Mouse (Mus musculus): ENCODE results near the gene Bloc1s5.

The Bloc1s5 gene

DNA sequence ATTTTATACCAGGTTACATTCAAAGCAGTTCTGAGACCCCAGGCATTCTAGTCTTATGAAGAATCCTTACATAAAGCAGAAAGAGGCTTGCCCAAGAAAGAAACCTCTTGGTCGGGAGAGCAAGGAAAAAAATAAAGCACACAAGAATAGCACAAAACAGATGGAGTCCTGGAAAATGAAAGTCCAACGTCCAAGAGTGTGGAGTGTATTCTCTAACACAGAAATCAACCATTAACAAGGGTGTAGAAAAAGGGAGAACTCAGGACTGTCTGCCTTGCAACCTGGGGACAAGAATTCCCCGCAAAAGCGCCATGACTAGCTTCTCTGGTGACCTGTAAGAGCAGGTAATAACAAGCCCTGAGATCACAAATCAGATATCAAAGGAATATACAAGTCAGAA lies 69.7 kb downstream of the Bloc1s5 start:
- no peak for DNase-seq (ENCODE audit: low read depth, low spot score)

DNA sequence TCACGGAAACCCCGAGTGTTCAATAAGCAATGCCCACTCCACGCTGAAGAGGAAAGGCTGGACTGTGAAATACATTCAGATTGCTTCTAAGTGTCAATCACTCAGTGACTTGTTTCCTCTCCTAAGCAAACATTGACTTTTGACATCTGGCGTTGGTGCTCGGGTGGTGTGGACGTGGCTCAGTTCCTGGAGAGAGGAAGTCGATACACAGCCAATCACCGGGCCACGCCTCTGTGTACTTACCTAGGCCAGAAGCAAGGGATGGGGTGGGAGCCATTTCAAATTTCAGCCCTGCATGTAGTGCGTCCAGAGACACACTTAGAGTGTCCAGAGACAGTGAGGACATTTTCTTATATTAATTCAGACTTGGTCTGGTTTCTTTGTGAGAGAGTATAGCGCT lies 80.3 kb downstream of the Bloc1s5 start:
- DNase-seq (ENCODE audit: low read depth, low spot score): peak; percentile 16

DNA sequence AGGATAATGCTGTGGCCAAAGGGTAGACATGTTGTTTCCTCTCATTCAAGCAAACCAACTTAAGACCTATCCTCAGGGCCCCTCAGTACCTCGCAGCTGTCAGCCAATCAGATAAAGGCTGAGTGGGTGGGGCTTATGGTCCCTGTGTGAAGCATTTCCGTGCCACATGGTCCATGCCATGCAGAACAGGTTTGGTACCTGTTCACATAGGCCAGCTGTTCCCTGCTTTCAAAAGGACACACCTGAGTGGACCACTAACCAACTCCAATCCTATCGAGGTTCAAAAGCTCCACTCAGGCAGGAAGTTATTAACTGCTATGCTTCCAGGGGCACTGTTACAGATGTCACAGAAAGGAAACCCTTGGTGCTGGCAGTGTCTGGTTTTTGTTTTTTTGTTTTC lies 80.7 kb downstream of the Bloc1s5 start:
- DNase-seq (ENCODE audit: low read depth, low spot score): peak; percentile 39

DNA sequence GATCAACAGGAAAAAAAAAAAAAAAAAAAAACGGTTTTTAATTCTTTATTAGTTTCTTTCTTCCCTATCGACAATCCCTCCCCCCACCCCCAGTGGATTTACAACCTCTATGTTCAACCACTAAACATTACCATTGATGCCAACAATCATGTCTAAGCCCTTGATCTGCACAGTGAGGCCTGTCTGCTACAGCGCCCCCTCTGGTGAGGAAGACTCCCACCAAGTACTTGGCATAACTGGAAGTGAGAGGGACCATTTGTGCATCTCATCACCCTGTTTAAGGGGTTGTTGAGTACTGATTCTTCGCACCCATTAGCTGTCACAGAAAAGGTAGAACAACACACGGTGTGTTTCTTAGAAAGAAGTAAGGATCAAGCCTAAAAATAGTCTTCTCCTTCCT lies 86.2 kb downstream of the Bloc1s5 start:
- DNase-seq (ENCODE audit: low read depth, low spot score): peak; percentile 71

DNA sequence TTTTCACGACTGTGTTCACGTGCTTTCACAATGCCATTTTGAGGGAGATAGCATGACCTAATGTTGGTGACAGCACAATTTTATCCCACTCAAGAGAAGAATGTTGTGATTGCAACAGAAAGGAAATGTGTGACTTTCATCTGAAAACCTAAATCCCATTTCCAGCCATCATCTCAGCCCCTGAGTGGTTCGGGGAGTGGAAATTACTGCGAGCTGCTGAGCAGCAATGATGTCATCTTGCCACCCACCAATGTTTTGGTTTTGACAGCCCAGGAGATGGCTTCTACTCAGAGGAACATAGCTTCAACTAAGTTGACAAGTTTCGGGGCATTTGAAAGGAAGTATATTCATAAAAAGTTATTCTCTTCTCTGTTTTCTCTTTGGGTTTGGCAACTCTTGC lies 87.2 kb downstream of the Bloc1s5 start:
- DNase-seq (ENCODE audit: low read depth, low spot score): no peak

DNA sequence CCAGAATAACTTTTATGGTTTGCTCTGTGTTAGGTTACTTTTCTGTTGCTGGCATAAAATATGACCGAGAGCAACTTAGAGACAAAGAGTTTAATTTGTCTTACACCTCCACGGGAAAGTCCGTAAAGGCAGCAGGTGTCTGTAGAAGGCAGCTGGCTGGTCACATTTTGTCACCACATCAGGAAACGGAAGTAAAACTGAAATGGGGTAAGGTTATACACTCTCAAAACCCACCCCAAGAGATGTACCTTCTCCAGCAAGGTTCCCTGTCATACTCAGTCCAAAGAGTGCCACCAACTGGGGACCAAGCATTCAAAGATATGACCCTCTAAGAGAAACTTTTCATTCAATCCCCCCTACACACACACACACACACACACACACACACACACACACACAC lies 88.2 kb downstream of the Bloc1s5 start:
- no peak for DNase-seq (ENCODE audit: low read depth, low spot score)

DNA sequence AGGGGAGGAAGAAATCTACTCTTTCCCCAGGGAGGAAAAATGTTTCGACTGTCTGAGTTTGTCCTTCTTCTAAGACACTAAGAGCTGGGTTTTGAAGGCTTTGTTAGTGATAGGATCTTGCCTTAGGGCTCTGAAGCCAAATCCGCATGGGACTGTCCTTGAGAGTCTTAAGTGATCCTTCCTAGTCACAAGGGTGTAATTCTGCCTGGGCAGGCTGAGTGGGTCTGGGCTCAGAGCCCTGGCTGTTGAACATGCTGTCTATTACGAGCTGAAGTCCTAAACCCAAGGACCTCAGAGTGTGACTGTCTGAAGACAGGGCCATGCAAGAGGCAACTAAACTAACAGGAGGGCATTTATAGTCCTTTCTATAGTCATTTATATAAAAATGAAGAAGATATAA lies 89.4 kb downstream of the Bloc1s5 start:
- DNase-seq (ENCODE audit: low read depth, low spot score): no peak

DNA sequence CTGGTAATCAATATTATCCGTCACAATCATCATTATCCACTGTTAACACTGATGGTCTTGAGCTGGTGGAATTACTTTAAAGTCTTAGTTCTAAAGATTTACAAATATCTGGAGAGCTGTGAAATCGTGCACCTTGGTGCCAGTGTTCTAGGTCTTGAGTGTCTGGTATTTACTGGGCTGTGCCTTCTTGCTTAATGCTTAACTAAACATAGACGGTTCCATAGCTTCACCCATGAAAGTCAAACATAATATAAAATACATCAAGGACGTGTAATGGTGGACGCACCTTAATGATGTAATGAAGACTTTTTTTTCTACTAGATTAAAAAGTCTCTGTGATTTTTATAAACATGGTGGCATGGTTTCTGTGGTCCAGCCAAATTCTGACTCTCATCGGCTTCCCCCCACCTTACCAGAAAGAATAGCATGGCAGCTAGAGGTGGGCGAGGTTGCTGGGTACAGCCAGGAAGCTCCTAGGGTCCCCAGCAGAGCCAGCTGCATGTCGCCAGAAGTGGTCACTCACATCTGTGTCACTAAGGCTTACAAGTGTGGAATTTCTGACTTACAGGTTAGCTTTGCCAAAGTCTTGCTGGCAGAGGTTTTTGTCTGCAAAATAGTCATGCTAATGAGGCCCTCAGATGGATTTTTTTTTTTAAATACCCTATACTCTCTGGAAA lies 90.0 kb downstream of the Bloc1s5 start:
- no peak for DNase-seq (ENCODE audit: low read depth, low spot score)

DNA sequence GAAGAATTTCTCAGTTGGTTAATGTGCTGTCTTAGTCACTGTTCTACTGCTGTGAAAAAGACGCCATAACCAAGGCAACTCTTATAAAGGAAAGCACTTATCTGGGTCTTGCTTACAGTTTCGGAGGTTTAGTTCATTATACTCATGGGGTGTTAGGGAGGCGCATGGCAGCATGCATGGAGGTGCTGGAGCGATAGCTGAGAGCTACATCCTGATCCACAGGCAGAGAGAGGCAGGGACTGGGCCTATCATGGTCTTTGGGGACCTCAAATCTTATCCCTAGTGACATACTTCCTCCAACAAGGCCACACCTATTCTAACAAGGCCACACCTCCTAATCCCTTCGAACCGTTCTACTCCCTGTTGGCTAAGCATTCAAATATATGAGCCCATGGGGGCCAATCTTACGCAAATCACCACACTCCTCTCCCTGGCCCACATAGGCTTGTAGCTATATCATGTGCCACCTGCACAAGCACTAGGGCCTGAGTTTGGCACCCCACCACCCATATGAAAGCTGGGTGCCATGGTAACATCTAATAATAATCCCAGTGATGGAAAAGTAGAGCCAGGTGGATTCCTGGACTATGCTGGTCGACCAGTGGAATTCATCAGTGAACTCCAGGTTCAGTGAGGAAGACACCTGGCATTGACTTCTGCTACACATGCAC lies 91.3 kb downstream of the Bloc1s5 start:
- no peak for DNase-seq (ENCODE audit: low read depth, low spot score)

Measured in R1 (cell line).